Mouse (Mus musculus) inflammation-experienced regulatory T-cells, adult 6 months (primary cell): ENCODE results near the gene Trim63. TPM values are rescaled to one million over a fixed set of nuclear protein-coding genes. Genes with fewer than 3 reads are reported as not detected.
"Not testable (repeated sequence)": the region's sequence is repeated elsewhere in the genome, so short reads cannot be mapped to it uniquely, and the experiment has no call there.

Experiments
- ATAC-seq: one replicate; pipeline ENCODE4 v1.8.0; 2017
- polyA plus RNA-seq, 3 experiments: library from polyadenylated mRNA; unstranded; fragments of 100-300 nt; shearing (Covaris generic); gene quantifications; one replicate each; pipeline ENCODE4 v1.2.1; 2017

Trim63 gene
- polyA plus RNA-seq, 3 experiments from 2014 or later: not detected

DNA sequence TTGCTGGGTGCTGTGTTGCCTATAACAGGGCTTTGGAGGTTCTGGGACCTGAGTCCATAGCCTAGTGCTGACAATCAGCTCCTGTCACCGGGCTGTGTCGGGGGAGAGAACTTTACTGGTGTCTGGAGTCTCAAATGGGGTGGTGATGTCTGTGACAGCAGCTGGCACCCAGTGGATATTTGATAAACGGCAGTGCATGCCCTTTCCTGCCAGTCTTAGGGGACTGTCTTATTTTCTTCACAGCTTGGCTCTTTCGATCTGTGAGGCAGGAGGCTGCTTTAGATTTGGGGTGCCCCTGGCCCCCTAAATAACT is 15.5 kb upstream of the Trim63 start:
- ATAC-seq: no peak

DNA sequence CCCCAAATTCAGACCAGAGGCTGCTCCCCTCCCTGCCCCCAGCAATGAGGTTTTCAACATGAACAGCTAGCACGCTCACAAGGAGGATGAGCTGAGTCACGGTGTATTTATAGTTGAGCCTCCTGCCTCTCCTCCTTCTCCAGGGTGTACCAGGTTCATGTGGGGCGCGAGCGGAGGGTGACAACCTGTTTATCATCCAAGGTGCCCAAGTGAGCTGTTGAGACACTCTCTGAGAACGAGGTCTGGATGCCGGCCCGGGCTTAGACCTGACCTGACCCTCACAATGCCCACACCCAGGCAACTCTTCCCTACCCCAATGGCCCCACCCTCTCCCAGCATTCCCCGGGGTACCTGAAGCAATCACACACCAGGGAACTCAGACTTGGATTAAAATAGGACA is 14.6 kb upstream of the Trim63 start:
- no peak for ATAC-seq

DNA sequence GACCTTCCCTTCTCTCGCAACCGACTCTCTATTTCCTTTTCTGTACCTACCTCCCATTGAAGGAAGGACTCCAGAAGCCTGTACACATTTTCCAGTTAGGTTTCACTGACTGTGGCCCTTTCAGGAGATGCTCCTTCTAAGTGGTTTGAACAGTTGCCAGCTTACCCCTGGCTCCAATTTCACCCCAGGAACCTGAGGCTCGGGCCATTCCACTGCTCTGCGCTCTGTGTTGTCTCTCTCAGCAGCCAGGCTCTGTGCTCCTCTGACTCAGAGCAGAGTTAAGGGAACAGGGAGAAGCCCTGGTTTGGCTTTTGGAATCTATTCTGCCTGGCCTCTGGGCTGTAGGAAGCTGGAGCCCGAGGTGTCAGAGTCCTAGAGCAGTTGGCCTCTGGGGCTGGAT is 12.8 kb upstream of the Trim63 start:
- ATAC-seq: no peak

DNA sequence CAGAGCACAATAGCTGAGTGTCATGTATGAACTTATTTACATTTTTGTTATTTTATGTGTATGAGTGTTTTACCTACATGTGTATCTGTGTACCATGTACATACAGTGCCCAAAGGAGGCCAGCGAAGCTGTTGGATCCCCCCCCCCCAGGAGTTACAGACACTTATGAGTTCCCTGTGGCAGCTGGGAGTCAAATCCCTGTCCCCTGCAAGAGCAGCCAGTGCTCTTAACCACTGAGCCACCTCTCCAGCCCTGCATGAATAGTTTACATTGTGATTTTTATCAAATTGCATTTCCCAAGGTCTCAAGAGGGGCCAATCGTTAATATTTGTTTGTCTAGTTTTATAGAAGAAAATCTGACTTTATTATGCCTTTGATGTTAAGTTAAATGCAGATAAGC is 8.0 kb upstream of the Trim63 start:
- ATAC-seq: no peak

DNA sequence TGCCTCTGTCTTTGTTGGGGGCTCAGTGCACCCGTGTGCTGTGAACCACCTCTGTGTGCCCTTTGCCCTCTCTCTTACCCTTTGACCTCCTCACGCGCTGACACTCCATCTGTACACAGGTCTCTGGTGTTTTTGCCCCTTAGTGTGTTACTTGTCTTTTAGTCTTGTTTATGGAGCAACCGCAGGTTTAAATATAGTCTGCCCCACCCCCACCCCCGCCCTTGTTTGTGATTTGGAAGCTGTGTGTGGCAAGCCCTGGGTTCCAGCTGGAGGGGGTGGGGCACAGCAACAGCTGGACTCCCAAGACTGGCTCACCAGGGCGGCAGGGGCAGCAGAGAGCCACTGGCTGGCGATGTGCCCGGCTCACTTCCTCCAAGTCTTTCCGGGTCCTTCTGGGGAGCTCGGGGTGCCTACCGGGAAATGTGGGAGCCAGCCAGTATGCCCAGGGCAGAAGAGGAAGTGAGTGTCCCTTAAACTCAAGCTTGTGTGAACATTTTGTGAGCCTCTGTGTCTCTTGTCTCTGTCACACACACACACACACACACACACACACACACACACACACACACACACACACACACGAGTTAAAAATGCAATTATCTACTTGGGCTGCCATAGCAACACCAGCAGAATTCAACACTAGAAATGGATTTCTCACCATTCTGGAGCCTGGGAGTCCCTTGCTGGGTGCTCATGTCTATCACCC is 7.4 kb upstream of the Trim63 start:
- ATAC-seq: no peak

DNA sequence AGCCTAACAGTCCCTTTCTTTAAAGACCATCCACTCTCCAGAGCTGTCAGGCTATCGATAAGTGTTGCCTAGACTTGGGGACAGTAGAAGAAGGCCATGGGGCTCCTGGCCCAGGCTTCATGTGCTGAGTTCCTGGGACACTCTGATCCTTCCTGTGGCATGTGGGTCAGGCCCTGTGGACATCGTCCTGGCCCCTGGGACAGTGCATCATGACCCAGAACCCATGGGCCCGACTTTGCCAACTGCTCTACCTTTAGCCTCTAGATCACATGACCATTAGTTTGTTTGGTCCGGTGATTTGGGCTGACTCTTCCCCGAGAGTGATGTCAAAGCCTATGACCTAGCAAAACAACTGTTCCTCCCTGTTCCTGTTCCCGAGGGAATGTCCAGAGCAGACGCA is 4.8 kb upstream of the Trim63 start:
- ATAC-seq: no peak

DNA sequence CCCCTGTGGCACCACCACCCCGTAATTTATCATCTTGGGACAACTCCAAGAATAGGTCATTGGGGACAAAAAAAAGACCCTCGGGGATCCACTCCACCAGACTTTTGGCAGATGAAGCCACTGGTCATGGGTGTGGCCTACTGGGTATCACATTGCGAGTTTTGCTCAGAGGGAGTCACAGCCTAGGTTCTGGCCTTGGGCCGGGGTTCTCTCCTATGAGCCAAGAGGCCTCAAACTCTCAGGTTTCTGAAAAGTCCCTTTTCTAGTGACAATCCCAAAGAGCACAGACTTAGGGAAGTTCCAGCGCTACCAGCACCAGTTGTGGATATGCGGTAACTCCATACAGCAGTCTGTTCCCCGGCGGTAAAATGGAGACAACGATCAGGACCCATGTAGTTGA is 4.3 kb upstream of the Trim63 start:
- no peak for ATAC-seq

DNA sequence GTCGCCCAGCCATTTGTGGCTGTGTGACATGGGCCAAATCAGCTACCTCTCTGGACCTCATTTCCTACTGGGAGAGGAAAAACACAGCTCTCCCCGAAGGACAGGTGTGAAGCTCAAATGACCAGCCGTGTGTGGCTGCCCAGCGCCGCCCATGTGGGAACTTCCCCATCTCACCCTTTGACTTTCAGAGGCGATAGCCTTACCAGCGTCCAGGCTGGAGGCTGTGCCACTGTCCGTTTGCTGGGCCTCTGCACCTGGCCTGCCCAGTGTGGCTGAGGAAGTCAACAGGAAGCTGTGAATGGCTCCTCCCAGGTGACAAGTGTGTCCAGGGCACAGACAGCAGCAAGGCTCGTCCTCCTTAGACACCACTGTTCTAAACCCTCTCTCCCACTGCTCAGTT is 3.1 kb upstream of the Trim63 start:
- ATAC-seq: no peak

DNA sequence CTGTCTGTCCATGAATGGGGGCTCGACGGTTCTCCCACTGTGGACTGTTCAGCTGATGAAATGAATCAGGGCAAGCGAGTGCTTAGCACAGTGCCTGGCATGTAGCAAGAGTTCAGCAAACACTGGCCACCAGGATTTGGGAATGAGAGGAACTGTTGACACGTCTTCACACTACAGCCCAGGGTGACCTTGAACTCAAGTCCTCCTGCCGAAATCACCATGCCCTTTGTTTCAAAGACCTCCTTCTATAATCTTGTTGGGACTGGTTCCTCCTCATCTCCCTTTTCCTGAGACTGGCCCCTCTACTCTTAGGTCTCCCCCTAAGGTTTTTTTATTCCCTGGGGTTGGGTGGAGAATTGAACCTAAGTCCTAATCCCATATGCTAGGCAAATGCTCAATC is 2.6 kb upstream of the Trim63 start:
- no peak for ATAC-seq

DNA sequence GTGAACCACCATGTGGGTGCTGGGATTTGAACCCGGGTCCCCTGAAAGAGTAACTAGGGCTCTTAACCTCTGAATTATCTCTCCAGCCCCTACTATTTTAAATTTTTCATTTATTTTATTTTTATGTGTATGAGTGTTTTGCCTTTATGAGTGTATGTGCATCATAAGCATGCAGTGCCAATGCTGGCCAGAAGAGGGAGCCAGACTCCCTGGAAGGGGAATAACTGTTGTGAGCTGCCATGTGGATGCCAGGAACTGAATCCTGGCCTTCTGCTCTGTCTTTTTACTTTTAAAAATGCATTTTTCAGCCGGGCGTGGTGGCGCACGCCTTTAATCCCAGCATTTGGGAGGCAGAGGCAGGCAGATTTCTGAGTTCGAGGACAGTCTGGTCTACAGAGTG is 2.0 kb upstream of the Trim63 start:
- ATAC-seq: no peak

DNA sequence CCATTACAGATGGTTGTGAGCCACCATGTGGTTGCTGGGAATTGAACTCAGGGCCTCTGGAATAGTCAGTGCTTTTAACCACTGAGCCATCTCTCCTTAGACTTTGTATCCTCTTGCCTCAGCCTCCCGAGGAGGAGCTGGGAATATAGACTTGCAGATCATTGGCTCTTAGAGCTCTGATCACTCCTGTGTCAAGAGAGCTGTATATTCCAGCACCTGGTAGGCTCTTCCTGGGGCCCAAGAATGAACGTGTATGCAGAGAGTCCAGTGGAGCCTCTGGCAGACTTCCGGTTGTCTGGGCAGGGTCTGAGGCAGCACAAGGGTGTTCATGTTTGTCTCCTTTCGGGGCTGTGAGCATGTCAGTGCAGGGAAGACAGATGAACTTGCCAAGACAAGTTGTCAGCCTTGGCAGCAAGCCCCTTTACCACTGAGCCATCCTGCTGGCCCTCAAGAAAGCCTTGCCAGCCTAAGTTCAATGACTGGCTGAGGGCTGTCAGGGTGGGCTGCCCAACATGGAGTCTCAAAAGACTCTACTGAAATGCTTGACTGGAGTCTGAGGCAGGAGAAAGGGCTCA is 752 bp upstream of the Trim63 start:
- no peak for ATAC-seq

DNA sequence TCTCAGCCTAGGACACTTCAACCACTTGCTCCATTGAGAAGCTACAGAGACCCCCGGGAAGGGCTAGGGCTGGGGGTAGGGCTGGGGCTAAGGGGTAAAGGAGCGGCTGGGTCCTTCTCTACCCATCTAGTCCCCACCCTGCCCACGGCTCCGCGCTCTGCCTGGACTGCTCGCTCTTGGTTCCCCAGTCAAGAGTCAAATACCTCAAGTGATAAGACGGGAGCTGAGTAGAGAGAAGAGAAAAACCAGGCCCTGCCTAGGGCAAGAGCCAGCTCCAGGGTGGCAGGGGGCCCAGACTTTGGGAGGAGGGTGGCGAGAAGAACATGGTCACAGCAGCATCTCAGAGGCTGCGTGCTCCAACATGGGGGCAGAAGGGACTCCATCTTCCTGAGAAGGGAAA is 550 bp downstream of the Trim63 start:
- no peak for ATAC-seq

DNA sequence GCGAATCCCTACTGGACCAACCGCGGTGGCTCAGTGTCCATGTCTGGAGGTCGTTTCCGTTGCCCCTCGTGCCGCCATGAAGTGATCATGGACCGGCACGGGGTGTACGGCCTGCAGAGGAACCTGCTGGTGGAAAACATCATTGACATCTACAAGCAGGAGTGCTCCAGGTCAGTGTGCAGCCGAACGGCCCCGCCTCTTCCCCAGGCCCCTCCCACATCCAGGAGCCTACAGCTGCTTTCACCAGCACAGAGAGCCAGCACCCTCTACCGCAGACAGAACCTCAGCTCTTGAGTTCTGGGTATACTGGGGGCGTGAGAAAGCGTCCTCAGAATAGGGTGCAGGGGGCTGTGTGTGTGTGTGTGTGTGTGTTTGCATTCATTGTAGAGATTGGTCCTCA is 1.5 kb downstream of the Trim63 start:
- ATAC-seq: no peak

DNA sequence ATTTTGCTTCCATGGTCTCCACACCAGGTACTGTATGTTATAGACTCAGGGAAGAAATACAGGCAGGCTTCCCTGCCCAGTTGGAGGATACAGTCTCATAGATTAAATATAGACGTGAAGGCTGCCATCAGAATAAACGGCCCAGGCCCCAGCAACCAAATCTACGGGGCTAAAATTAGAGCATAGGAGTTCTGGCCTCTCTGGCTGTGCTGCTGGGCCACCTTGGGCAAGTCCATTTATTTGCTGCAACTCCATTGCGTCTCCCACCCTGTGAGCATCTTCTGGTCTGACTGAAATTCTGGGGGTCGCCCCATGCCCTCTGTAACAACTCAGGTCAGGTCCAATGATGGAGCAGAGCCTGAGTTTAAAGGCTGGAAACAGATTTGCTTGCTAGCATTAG is 4.2 kb downstream of the Trim63 start:
- ATAC-seq: no peak

DNA sequence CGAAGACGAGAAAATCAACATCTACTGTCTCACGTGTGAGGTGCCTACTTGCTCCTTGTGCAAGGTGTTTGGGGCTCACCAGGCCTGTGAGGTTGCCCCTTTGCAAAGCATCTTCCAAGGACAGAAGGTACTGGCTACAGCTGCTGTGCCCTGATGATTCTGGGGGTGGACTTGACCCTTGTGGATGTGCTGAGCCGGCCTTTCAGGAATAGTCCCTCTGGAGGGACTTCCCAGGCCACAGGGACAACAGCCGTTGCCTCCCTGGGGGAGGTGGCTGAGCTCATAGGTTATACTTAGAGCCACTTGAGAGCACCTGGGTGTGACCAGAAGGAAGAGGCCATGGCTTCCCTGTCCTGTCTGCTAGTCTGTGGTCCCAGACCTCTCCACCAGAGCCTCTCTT is 4.8 kb downstream of the Trim63 start:
- ATAC-seq: no peak

DNA sequence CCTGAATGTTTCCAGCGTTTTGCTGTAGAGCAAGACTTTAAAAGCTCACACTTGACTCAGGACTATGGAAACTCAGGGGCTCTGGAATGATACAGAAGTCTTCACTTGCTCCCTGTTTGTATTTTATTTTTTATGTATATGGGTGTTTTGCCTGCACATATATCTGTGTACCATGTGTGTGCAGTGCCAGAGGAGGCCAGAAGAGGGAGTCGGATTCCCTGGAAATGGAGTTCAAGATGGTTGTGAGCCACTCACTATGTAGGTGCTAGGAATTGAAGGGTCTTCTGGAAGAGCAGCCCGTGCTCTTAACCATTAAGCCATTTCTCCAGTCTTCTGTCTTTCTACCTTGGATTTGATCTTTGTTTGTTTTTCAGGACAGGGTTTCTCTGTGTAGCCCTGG is 6.6 kb downstream of the Trim63 start:
- no peak for ATAC-seq

DNA sequence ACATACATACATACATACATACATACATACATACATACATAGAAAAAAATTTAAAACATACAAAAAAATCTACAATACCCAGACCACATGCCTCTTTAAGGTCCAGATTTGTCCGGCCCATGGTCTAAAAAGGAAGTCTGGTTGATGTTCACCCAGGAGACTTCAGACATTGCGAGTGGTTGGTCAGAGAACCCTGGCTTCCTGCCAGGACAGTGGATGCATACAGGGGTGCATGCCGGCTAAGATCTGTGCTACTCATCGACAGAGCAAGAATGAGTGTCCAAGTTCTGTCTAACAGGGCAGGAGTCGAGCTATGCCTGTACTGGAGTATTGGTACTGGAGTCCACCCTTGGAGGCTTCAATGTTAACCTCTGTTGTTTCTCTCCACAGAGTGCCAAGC is 9.7 kb downstream of the Trim63 start:
- ATAC-seq: no peak

DNA sequence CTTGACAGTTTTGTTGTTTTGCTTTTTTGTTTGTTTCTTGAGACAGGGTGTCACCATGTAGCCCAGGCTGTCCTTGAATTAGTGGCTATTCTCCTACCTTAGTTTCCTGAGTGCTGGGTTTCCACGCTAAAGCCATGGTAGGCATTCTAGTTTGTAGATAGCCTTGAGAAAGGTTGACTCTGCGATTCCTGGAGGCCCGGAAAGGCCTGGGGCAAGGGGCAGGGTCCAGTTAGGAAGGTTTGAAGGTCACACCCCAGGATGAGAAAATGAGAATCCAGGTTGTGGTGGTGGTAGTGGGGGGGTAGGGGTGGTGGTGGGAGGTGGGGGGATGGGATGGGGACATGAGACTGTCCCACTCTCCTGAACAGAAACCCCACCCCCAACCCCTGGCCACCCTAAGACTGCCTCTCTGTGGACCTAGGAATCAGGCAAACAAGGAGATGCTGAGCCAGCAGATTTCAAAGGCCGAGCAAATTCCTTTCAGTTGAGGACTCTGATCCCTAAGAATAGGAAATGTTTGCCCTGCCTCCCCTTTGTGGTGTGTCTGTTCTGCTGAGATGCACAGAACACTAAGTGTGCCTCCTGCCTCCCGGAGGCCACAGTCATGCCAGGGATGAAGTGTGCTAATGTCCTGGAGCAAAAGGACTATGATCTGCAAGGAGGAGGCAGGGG is 12.1 kb downstream of the Trim63 start:
- no peak for ATAC-seq

DNA sequence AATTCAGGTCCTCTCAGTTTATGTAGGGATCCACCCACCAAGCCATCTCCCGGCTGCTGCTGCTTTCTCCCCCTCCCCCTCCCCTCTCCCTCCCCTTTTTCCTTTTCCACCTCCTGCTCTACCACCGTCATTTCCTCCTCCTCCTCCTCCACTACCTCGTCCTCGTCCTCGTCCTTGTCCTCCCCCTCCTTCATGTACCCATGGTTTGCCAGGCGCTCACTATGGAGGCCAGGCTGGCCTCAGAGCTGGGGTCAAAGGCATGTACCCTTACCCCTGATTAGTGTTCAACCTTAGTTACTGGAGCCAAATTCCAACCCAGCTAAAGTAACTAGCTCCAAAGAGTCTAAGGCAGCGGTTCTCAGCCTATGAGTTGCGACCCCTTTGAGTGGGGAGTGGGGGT is 13.2 kb downstream of the Trim63 start:
- ATAC-seq: no peak

DNA sequence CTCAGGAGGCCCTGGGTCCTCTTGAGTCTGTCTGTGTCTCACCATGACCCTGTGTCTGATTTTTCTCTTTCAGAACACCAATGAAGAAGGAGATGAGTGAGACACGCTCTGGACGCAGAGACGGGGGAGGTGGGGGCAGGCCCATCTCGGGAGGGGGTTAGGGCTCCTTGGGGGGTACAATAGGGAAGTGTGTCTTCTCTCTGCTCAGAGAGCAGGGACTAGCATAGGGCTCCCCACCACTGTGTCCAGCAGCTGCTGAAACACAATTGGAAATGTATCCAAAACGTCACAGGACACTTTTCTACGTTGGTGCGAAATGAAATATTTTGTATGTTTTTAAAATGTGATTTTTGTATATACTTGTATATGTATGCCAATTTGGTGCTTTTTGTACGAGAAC is 13.9 kb downstream of the Trim63 start:
- no peak for ATAC-seq

DNA sequence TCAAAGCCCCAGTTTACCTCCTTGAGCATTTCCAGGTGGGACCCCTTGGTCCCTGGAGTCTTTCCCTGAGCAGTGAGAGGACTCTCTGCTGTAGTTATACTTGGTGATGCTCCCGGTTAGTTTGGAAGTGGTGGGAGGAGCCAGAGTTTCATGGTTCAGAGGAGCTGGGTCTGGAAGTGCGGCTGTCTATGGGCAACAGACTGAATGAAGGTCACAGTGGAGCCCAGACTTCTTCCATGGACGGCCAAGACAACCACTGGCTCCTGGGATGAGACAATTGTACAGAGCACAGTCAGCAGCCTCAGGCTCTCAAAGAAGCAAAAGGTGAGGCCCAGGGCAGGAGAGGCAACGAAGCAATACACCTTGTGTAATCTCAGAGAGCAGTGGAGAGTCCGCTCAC is 15.4 kb downstream of the Trim63 start:
- no peak for ATAC-seq

DNA sequence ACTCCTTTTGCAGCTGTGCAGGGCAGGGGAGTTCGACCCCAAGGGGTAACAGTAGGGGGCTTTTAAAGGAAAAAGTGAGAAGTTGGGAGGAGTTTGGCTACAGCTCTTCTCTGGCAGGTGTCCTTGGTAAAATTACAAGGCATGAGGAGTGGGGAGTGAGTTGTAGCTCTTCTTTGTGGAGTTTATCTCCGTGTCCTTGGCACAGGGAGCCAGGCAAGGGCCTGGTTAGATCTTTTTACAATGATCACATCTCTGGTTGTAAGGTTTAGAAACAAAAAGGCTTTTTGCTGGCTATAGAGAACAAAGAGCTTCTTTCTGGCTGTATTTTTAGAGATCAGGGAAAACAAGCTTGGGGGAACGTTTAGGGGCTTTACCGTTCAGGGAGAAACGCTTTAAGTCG is 26.3 kb downstream of the Trim63 start:
- ATAC-seq: not testable (repeated sequence)

DNA sequence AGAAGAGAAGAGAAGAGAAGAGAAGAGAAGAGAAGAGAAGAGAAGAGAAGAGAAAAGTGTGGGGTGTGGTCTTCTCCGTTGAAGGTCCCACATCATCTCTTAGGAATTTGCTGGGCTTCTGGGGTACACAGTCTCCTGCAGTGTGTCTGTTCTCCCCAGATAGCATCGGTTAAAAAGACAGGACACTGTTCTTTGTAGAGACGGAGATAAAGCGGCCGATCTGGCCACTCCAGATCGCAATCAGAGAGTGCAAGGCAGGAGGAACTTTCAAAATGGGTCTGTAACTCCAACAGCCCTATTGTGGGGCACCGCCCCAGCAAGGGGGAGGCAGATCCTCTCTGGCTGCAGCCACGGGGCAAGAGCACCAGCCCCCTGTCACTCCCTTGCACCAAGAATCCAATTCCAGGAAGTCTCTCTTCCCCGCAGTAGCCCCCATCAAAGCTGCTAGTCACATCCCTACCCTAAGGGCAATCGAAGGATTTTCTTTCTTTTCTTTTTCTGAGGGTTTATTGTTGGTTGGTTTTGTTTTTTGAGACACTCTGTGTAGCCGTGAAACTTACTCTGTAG is 27.4 kb downstream of the Trim63 start:
- ATAC-seq: no peak
